Mouse (Mus musculus): ENCODE data around the gene Eif2s1. TPM values are rescaled to one million over a fixed set of nuclear protein-coding genes. Genes with fewer than 3 reads are reported as not detected.
"Not testable (repeated sequence)": the region's sequence is repeated elsewhere in the genome, so short reads cannot be mapped to it uniquely, and the experiment has no call there.

Gene Eif2s1
- polyA plus RNA-seq, 2 experiments from 2014 or later = 222 to 224 TPM

DNA sequence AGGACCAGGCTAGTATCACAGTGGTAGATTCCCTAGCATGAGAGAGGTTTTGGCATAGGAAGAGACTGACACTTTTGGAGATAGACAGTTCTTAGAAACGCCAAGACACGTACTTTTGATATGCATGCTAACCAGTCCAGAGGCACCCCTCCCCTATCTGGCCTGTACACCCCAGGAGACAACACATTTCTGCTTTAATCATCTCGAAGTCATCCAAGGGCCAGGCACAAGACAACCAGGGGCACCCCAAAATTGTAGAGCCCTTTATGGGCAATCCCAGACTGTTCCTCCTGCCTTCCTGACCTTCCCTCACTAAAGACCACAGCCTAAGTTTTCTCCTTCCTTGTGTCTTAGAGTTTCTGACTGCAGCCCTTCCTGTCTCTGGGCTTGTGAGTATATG is 53.9 kb downstream of the Eif2s1 start:
- ATAC-seq = no peak

DNA sequence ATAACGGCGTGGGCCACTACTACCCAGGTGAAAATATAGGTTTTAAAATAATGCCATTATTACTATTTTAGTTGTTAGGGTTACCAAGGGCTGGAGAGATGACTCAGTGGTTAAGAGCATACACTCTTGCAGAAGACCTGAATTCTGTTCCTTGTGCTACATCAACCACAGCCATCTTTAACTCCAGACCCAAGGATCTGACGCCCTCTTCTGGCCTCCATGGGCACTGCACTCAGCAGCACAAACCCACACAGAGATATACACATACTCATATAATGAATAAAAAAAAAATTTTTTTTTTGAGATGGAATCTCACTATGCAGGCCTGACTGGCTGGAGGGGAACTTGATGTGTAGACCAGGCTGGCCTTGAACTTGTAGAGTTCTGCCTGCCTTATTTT is 54.7 kb downstream of the Eif2s1 start:
- no peak for ATAC-seq

DNA sequence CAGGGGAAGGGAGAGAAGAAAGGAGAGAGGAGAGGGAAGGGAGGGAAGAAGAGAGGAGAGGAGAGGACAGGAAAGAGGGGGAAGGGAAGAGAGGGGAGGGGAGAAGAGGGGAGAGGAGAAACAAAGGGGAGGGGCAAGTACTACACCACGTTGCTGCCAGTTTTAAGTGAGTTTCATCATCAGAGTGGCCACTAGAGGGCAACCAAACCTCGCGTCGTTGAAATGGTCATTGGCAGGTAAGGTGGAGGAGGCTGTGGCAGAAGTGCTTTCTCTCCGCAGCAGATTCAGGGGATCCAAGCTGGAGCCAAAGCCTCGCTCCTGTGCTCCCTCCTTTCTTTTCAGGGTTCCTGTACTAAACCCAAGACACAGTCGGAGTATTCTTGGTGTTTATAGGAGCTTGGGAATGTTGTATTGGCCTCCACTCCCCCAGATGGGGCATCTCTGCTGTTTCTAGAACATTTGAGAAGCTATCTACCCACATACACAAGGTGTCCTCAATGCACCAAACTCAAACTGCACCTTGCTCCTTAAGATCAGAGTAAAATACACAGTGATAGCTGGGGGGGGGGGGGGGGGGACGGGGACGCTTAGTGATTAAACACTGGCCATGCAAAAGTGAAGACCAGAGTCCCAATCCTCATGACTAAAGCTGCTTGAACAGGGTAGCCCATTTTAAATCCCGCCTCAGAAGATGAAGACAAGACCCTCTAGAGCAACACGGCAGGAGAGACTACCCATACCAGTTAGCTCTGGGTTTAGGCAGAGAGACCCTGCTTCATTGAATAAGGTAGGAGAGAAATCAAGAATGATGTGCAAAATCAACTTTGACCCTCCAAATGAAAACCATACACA is 56.8 kb downstream of the Eif2s1 start:
- ATAC-seq = peak; percentile 86

DNA sequence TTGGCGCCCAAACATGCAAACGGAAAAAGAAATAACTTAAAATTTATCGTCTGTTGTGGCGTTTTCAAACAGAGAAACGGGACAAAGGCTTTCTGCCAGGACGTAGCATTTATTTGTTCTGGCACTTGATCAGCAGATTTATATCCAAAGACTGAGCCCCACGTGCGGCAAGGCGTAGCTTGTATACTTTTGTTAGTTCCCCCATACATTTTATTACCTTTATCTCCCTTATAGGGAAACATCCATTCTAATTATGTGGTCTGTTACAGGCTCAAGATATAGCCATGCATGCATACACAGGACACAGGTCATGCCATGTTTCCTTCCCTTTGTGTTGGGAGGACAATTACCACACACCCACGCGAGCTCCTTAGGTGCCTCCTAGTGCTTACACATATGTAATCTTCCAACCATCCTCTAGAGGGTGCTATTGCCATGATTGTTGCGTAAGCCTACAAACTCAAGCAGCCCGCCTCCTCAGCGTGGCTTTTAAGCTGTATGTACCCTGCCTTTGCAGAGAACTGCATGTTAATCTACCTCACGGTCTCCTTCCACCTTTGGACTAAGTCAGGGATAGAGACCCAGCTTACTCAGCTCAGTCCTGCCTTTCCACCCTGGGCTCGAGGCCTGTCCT is 57.6 kb downstream of the Eif2s1 start:
- peak; percentile 89 for ATAC-seq

DNA sequence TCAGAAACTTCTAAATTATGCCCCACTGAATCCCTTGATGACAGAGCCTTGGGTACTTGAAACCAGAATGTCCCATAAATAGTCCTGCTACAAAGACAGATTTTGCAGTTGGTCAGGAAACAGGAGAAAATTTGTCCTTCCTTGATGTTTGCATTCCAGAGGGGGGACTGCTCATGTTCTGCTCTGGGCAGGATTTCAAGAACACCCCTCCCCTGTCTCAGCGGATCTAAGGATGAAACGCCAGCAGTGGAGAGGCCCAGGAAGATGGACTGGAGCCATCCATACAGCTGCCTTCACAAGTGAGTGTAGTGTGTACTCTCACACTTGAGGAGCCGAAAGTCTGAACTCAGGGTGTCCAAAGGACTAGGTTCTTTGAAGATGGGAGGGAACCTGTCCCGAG is 59.8 kb downstream of the Eif2s1 start:
- no peak for ATAC-seq

DNA sequence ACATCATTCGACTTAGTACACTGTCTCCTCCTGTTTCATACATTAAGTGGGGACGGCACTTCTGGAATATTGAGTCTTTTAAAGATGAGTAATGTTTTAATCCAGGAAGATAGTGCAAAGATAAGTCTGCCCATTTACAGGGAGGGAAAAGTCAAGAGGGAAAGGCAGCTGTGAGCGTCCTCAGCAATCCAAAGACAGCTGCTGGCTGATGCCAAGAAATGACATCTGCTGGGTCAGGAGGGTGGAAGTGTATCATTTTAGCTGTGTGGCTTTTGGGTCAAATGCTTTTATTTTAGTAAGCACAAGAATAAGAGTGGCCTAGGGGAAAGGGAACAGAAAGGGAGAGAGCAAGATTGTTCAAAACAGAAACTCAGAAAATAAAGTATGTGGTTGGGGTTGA is 60.4 kb downstream of the Eif2s1 start:
- ATAC-seq = no peak

DNA sequence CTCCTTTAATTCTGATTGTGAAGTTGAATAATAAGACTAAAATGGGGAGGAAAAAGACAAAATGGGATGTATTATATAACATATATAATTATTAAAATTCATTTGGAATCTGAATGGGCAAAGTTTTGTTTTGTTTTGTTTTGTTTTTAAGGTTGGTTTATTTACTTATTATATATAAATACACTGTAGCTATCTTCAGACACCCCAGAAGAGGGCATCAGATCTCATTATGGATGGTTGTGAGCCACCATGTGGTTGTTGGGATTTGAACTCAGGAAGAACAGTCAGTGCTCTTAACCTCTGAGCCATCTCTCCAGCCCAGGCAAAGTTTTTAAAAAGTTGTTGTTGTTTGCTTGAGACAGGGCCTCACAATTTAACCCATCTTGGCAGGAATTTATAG is 61.4 kb downstream of the Eif2s1 start:
- ATAC-seq = not testable (repeated sequence)

DNA sequence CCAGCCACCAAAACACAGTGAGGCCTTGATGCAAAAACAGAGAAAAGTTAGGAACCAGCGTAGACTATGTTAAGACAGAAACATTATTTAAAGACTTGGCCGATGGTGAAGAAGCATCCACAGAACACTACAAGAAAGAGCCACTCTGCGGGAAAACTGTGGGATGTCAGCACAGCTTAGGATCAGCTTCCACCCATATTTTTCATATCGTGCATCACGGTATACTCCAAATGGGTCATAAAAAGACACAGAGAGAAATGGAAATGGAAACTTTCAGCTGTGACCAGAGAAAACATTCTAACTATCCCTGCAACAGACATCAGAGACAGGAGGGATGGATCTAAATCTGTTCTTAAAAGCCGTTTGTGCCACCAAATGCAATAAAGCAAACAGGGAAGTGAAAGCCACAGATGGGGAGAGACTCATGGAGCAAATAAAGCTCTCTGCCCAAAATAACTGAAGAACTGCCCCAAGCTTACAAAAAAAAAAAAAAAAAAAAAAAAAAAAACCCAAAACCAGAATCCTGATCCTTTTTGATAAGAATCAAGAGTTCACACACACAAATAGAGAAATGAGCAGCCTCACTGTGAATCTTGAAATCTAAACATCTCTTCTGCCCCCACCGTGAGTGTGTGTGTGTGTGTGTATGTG is 62.0 kb downstream of the Eif2s1 start:
- ATAC-seq = no peak

DNA sequence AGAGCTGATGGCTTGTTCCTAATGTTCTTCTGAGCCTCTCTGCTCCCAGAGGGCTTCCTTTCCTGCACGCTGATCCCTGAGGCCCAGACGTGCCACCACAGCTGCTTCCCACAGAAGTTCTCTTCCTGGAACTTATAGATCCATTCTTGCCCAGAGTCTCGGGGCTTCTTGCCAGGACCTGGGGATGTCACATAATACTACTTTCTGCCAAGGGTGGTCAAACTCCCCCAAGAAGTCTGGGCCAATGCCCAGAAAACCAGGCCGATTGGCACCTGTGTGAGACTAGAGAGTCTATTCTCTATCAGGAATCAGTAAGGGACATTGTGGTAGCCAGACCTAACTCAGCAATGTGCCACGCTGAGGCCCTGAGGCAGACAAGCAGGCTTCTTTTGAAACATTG is 65.7 kb downstream of the Eif2s1 start:
- no peak for ATAC-seq

DNA sequence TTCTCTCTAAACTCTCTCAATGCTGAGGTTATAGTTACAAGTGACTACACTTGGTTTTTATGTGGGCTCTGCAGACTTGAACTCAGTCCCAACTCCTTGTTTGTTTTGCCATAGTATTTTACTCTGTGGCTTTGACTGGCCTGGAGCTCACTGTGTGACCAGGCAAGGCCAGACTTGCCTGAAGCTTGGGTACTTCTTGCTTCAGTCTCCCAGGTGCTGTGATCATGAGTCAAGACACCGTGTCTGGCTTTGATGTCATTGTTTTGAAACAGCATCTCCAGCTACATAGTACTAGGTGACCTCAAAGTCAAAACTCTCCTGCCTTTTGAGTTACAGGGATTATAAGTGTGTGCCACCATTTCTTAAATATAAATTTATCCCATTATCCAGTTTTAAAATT is 68.3 kb downstream of the Eif2s1 start:
- no peak for ATAC-seq

DNA sequence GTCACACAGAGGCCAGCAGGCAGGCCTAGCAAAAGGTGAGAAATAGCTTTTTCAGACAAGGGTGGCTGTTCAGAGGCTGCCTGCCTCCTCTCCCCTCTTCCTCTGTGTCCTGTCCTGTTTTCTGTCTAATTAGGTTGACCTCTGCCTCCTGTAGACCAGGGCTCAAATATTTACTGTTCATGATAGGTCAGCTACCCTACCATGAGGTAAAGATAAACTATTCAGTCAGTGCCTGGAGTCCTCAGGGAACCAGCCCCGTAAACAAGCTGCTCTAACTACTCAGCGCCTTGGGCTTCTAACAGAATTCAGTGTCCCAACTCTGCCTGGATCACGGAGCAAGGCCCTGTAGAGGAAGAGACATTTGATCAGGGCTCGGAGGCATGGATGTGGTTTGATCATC is 74.9 kb downstream of the Eif2s1 start:
- ATAC-seq = no peak

Other genes with a start within 250 kb of the Eif2s1 start
- gene Fam71d, start 170.3 kb upstream of the Eif2s1 start, polyA plus RNA-seq (2017; shearing (Covaris generic)) = not detected
- gene Mpp5, start 112.9 kb upstream of the Eif2s1 start, polyA plus RNA-seq (2017; shearing (Covaris generic)) = 10 to 100 TPM in 1 of 2 experiments, 1 to 10 TPM in 1; 9.7 to 11.7 TPM
- gene Atp6v1d, start 181 bp upstream of the Eif2s1 start, polyA plus RNA-seq (2017; shearing (Covaris generic)) = 100 to 1,000 TPM; 214 to 224 TPM
- gene Plek2, start 45.1 kb downstream of the Eif2s1 start, polyA plus RNA-seq (2017; shearing (Covaris generic)) = under 1 TPM in 1 of 2 experiments, not detected in 1; 0.34 TPM
- 10 to 100 TPM; 27.1 to 30.5 TPM for gene Tmem229b, start 145.8 kb downstream of the Eif2s1 start, polyA plus RNA-seq (2017; shearing (Covaris generic))
- under 1 TPM; 0.13 TPM for gene Plekhh1, start 167.3 kb downstream of the Eif2s1 start, polyA plus RNA-seq (2017; shearing (Covaris generic))
- 10 to 100 TPM; 27.6 to 29.9 TPM for gene Pigh, start 227.8 kb downstream of the Eif2s1 start, polyA plus RNA-seq (2017; shearing (Covaris generic))